Comparison of ENCODE assay signal across 14 mouse cellular contexts in genomic region chr12:102645911-102646585, GRCm38 (mm10). TPM values are rescaled to one million over a fixed set of nuclear protein-coding genes. Genes with fewer than 3 reads are reported as not detected.
A peak's percentile ranks its signal among the peaks of the same experiment; 100 is the strongest.
DNase-seq lines count a peak whose midpoint lies in the region; ATAC-seq and TF ChIP-seq lines count a peak whose summit lies in the region.
"Had no signal": no experiment of that assay in that cellular context is flagged by ENCODE, and none has a peak within 500 bp of the region (broad histone marks: within the 10 kb centered on the region; RNA-seq: fewer than 3 reads in every experiment).

No protein-coding gene starts in this region.

- DNase-seq in 416B (ENCODE audit: low read depth), result peak; percentile 41
- DNase-seq in c-Kit-positive CD71-positive TER-119-positive erythroid progenitor cells, embryonic 14.5 days (ENCODE audit: low spot score), result no peak
- DNase-seq in heart, adult 8-10 months (ENCODE audit: low spot score), result no peak
- DNase-seq: forebrain, postnatal 0 days; heart, adult 2 months; thymus, adult 18-20 months had no signal

- H3K9me3 ChIP-seq in intestine, embryonic 15.5 days, result no peaks in the 10 kb centered on the region
- no peaks in the 10 kb centered on the region for H3K9me3 ChIP-seq in intestine, embryonic 16.5 days (ENCODE audit: control insufficient read depth, low read length)
- H3K9me3 ChIP-seq in heart, embryonic 12.5 days (replicated peaks), result no peaks in the 10 kb centered on the region
- H3K9me3 ChIP-seq: hindbrain, embryonic 10.5 days; midbrain, embryonic 13.5 days had no signal

- TF ChIP-seq CTCF in bone marrow macrophage, adult 2 months (IDR thresholded peaks at IDR 0.05; ENCODE audit: low read depth, low read length), result no peak

- peaks cover 67% of the 10 kb centered on the region; the same call in 1 of the 2 replicates for H3K79me2 ChIP-seq in macrophage (ENCODE audit: inconsistent target)

- no peak for ATAC-seq in intestine, embryonic 15.5 days
- ATAC-seq in intestine, embryonic 16.5 days, result no peak
- ATAC-seq in heart, embryonic 12.5 days (ENCODE audit: insufficient number of reproducible peaks, low FRiP score), result no peak
- ATAC-seq: forebrain, postnatal 0 days; midbrain, embryonic 13.5 days; Patski had no signal

- H3K27me3 ChIP-seq in intestine, embryonic 15.5 days (replicated peaks), result no peaks in the 10 kb centered on the region
- no peaks in the 10 kb centered on the region for H3K27me3 ChIP-seq in intestine, embryonic 16.5 days (replicated peaks; ENCODE audit: control insufficient read depth, insufficient read depth, low read length)
- H3K27me3 ChIP-seq in heart, embryonic 12.5 days (replicated peaks), result no peaks in the 10 kb centered on the region
- H3K27me3 ChIP-seq: midbrain, embryonic 13.5 days; Patski had no signal

- no peak overlapping the region for H3K4me2 ChIP-seq in intestine, embryonic 15.5 days (replicated peaks)
- H3K4me2 ChIP-seq in intestine, embryonic 16.5 days (ENCODE audit: low read depth, low read length), result no peak overlapping the region
- no peak overlapping the region for H3K4me2 ChIP-seq in heart, embryonic 12.5 days
- H3K4me2 ChIP-seq: midbrain, embryonic 13.5 days had no signal

- H3K36me3 ChIP-seq in intestine, embryonic 15.5 days, result no peaks in the 10 kb centered on the region
- H3K36me3 ChIP-seq in intestine, embryonic 16.5 days (ENCODE audit: control insufficient read depth, insufficient read depth, low read length), result no peaks in the 10 kb centered on the region
- H3K36me3 ChIP-seq in macrophage (ENCODE audit: inconsistent target), result no peaks in the 10 kb centered on the region
- no peaks in the 10 kb centered on the region for H3K36me3 ChIP-seq in heart, embryonic 12.5 days
- H3K36me3 ChIP-seq: hindbrain, embryonic 10.5 days; midbrain, embryonic 13.5 days had no signal

- H3K27ac ChIP-seq in intestine, embryonic 15.5 days, result peak overlapping the region; percentile 58; the same call in 1 of the 2 replicates
- no peak overlapping the region for H3K27ac ChIP-seq in intestine, embryonic 16.5 days (ENCODE audit: low read length)
- peak overlapping the region; percentile 98 for H3K27ac ChIP-seq in bone marrow macrophage, adult 2 months (ENCODE audit: insufficient read depth, low read depth, low read length)
- peak overlapping the region; percentile 94 for H3K27ac ChIP-seq in macrophage
- H3K27ac ChIP-seq in heart, embryonic 12.5 days (ENCODE audit: poor library complexity, severe bottlenecking), result no peak overlapping the region
- H3K27ac ChIP-seq: heart, adult 2 months; hindbrain, embryonic 10.5 days; midbrain, embryonic 13.5 days had no signal

- 88% methylated on average over 6 of the region's 6 CpGs for WGBS in intestine, embryonic 15.5 days
- WGBS in intestine, embryonic 16.5 days, result 86% methylated on average over 6 of the region's 6 CpGs
- 8% methylated on average over 6 of the region's 6 CpGs for WGBS in macrophage (ENCODE audit: missing documents)
- 86% methylated on average over 6 of the region's 6 CpGs for WGBS in heart, embryonic 12.5 days

- H3K9ac ChIP-seq in intestine, embryonic 15.5 days, result no peak overlapping the region
- H3K9ac ChIP-seq in intestine, embryonic 16.5 days (ENCODE audit: low read depth, low read length), result no peak overlapping the region
- H3K9ac ChIP-seq in heart, embryonic 12.5 days, result no peak overlapping the region
- H3K9ac ChIP-seq: forebrain, postnatal 0 days; midbrain, embryonic 13.5 days had no signal

- H3K4me3 ChIP-seq in intestine, embryonic 15.5 days (replicated peaks), result no peak overlapping the region
- no peak overlapping the region for H3K4me3 ChIP-seq in intestine, embryonic 16.5 days (ENCODE audit: low read length)
- peak overlapping the region; percentile 17; the same call in 1 of the 2 replicates for H3K4me3 ChIP-seq in bone marrow macrophage, adult 2 months (ENCODE audit: insufficient read depth, low read length)
- no peak overlapping the region for H3K4me3 ChIP-seq in macrophage (ENCODE audit: inconsistent target)
- no peak overlapping the region for H3K4me3 ChIP-seq in heart, embryonic 12.5 days
- H3K4me3 ChIP-seq: heart, adult 2 months; hindbrain, embryonic 10.5 days; midbrain, embryonic 13.5 days had no signal

- H3K4me1 ChIP-seq in intestine, embryonic 15.5 days (replicated peaks), result peaks cover 24% of the 10 kb centered on the region
- peaks cover 24% of the 10 kb centered on the region for H3K4me1 ChIP-seq in intestine, embryonic 16.5 days (ENCODE audit: control insufficient read depth, insufficient read depth, low read length)
- H3K4me1 ChIP-seq in bone marrow macrophage, adult 2 months (ENCODE audit: control insufficient read depth, insufficient read depth, low read length), result peaks cover 51% of the 10 kb centered on the region
- H3K4me1 ChIP-seq in heart, embryonic 12.5 days (replicated peaks), result peaks cover 34% of the 10 kb centered on the region

- TF ChIP-seq POLR2A in bone marrow macrophage, adult 2 months (IDR thresholded peaks at IDR 0.05; ENCODE audit: borderline replicate concordance, low read depth, low read length), result no peak; the same call in 1 of the 2 replicates

RNA-seq across cellular contexts. Expression of gene Itpk1, which starts 58.7 kb away (rescaled TPM):
- polyA plus RNA-seq in intestine, embryonic 15.5 days (2015; fragmentation: Nextera tagmentation; extraction: Ambion mirVana), result 39.1 and 40.1 TPM in 2 replicates
- polyA plus RNA-seq in intestine, embryonic 16.5 days (2015; fragmentation: Nextera tagmentation; extraction: Ambion mirVana), result 51.4 and 57.1 TPM in 2 replicates
- 23.5 and 28.0 TPM in 2 replicates for polyA plus RNA-seq in bone marrow macrophage, adult 2 months (2012; ENCODE audit: insufficient read depth, insufficient read length, missing spikeins)
- total RNA-seq in macrophage (2018; cell fraction: chromatin; rRNA removed), result 10 to 100 TPM in 19 of 26 experiments, 1 to 10 TPM in 7; 2.3 to 25.1 (median 14.1) TPM
- total RNA-seq in macrophage (2018; cell fraction: cytosol; rRNA removed), result 10 to 100 TPM in 23 of 26 experiments, 1 to 10 TPM in 3; 7.0 to 25.8 (median 15.6) TPM
- 10 to 100 TPM in 20 of 26 experiments, 1 to 10 TPM in 6; 4.3 to 23.7 (median 13.7) TPM for total RNA-seq in macrophage (2018; cell fraction: nucleus; rRNA removed)
- polyA plus RNA-seq in macrophage (2018), result 10.4 to 13.5 TPM (median 12.1 TPM) in 3 replicates
- polyA plus RNA-seq in heart, embryonic 12.5 days (2016; fragmentation: Nextera tagmentation; extraction: Ambion mirVana), result 5.5 and 6.9 TPM in 2 replicates
- total RNA-seq in heart, adult 8-10 months (2022), result 1 to 10 TPM; 6.9 to 8.0 (median 7.6) TPM

Comparison
In these comparisons a context has a peak if more than half of its experiments do, and no peak if none do; other contexts are left out.
1. H3K27ac ChIP-seq: peak in intestine, embryonic 15.5 days (single experiment), bone marrow macrophage, adult 2 months (single experiment) and macrophage (single experiment); none in intestine, embryonic 16.5 days (single experiment) and heart, embryonic 12.5 days (single experiment).